Mouse (Mus musculus): Measurements from ENCODE around the gene Rasa3. TPM values are rescaled to one million over a fixed set of nuclear protein-coding genes. Genes with fewer than 3 reads are reported as not detected.
A peak's percentile ranks its signal among the peaks of the same experiment; 100 is the strongest.

Gene Rasa3
- polyA plus RNA-seq, 1 experiment from 2014 or later, result 9.9 TPM

GRCm38 (mm10) chr8:13687941-13688340 is 10.5 kb upstream of the Rasa3 start:
- peak; percentile 32 for TF ChIP-seq CTCF (IDR thresholded peaks at IDR 0.05; ENCODE audit: low read depth)
- WGBS, result 91% methylated on average over 4 of the region's 4 CpGs
- Histone ChIP-seq H3K9me3 (ENCODE audit: control insufficient read depth) (no peaks in the 10 kb centered on the region), H3K9ac (ENCODE audit: low read depth, low read length) (no peak overlapping the region), H3K27me3 (replicated peaks; ENCODE audit: control insufficient read depth, insufficient read depth, low read length) (no peaks in the 10 kb centered on the region), H3K4me1 (replicated peaks; ENCODE audit: control insufficient read depth, insufficient read depth, low read length) (no peaks in the 10 kb centered on the region), H3K36me3 (ENCODE audit: control insufficient read depth, insufficient read depth) (no peaks in the 10 kb centered on the region), H3K4me3 (ENCODE audit: low read depth, low read length) (no peak overlapping the region), H3K4me2 (replicated peaks; ENCODE audit: low read depth) (no peak overlapping the region), H3K27ac (ENCODE audit: low read depth, low read length) (no peak overlapping the region)
- ATAC-seq, result no peak

- peak; percentile 40; the same call in 1 of the 2 replicates for TF ChIP-seq CTCF (IDR thresholded peaks at IDR 0.05; ENCODE audit: low read depth)
- Histone ChIP-seq H3K4me3 (ENCODE audit: low read depth, low read length) (no peak overlapping the region), H3K9me3 (ENCODE audit: control insufficient read depth) (no peaks in the 10 kb centered on the region), H3K27ac (ENCODE audit: low read depth, low read length) (no peak overlapping the region), H3K4me1 (replicated peaks; ENCODE audit: control insufficient read depth, insufficient read depth, low read length) (no peaks in the 10 kb centered on the region), H3K27me3 (replicated peaks; ENCODE audit: control insufficient read depth, insufficient read depth, low read length) (no peaks in the 10 kb centered on the region), H3K36me3 (ENCODE audit: control insufficient read depth, insufficient read depth) (no peaks in the 10 kb centered on the region), H3K4me2 (replicated peaks; ENCODE audit: low read depth) (no peak overlapping the region), H3K9ac (ENCODE audit: low read depth, low read length) (no peak overlapping the region)
- no peak for ATAC-seq
- WGBS, result 92% methylated on average over 8 of the region's 8 CpGs
These were observed 9.8 kb upstream of the Rasa3 start for GRCm38 (mm10) chr8:13687101-13687717.

- Histone ChIP-seq H3K27ac (ENCODE audit: low read depth, low read length) (no peak overlapping the region), H3K9ac (ENCODE audit: low read depth, low read length) (no peak overlapping the region), H3K9me3 (ENCODE audit: control insufficient read depth) (no peaks in the 10 kb centered on the region), H3K4me3 (ENCODE audit: low read depth, low read length) (no peak overlapping the region), H3K4me2 (replicated peaks; ENCODE audit: low read depth) (no peak overlapping the region), H3K27me3 (replicated peaks; ENCODE audit: control insufficient read depth, insufficient read depth, low read length) (no peaks in the 10 kb centered on the region), H3K36me3 (ENCODE audit: control insufficient read depth, insufficient read depth) (no peaks in the 10 kb centered on the region), H3K4me1 (replicated peaks; ENCODE audit: control insufficient read depth, insufficient read depth, low read length) (no peaks in the 10 kb centered on the region)
- WGBS, result 41% methylated on average over 7 of the region's 7 CpGs
- TF ChIP-seq CTCF (IDR thresholded peaks at IDR 0.05; ENCODE audit: low read depth), result no peak
- ATAC-seq, result peak; percentile 31; the same call in 1 of the 2 replicates
These were observed 9.0 kb upstream of the Rasa3 start for GRCm38 (mm10) chr8:13686426-13686825.

GRCm38 (mm10) chr8:13685674-13686314 is 8.4 kb upstream of the Rasa3 start:
- H3K4me1 ChIP-seq (replicated peaks; ENCODE audit: control insufficient read depth, insufficient read depth, low read length), result no peaks in the 10 kb centered on the region
- ATAC-seq, result no peak
- no peak overlapping the region for H3K4me2 ChIP-seq (replicated peaks; ENCODE audit: low read depth)
- no peaks in the 10 kb centered on the region for H3K36me3 ChIP-seq (ENCODE audit: control insufficient read depth, insufficient read depth)
- WGBS, result 91% methylated on average over 16 of the region's 16 CpGs
- no peak overlapping the region for H3K27ac ChIP-seq (ENCODE audit: low read depth, low read length)
- no peaks in the 10 kb centered on the region for H3K9me3 ChIP-seq (ENCODE audit: control insufficient read depth)
- no peak for TF ChIP-seq CTCF (IDR thresholded peaks at IDR 0.05; ENCODE audit: low read depth)
- H3K4me3 ChIP-seq (ENCODE audit: low read depth, low read length), result no peak overlapping the region
- H3K27me3 ChIP-seq (replicated peaks; ENCODE audit: control insufficient read depth, insufficient read depth, low read length), result no peaks in the 10 kb centered on the region
- H3K9ac ChIP-seq (ENCODE audit: low read depth, low read length), result no peak overlapping the region

GRCm38 (mm10) chr8:13684131-13684530 is 6.7 kb upstream of the Rasa3 start:
- Histone ChIP-seq H3K27me3 (replicated peaks; ENCODE audit: control insufficient read depth, insufficient read depth, low read length) (0 out of 2 replicates have a peak, but pooled peaks cover 3% of the 10 kb centered on the region), H3K9me3 (ENCODE audit: control insufficient read depth) (no peaks in the 10 kb centered on the region), H3K27ac (ENCODE audit: low read depth, low read length) (no peak overlapping the region), H3K4me3 (ENCODE audit: low read depth, low read length) (no peak overlapping the region), H3K4me2 (replicated peaks; ENCODE audit: low read depth) (no peak overlapping the region), H3K9ac (ENCODE audit: low read depth, low read length) (no peak overlapping the region), H3K36me3 (ENCODE audit: control insufficient read depth, insufficient read depth) (no peaks in the 10 kb centered on the region), H3K4me1 (replicated peaks; ENCODE audit: control insufficient read depth, insufficient read depth, low read length) (no peaks in the 10 kb centered on the region)
- no peak for TF ChIP-seq CTCF (IDR thresholded peaks at IDR 0.05; ENCODE audit: low read depth)
- no peak for ATAC-seq
- 53% methylated on average over 7 of the region's 7 CpGs for WGBS

GRCm38 (mm10) chr8:13678182-13678581 is 779 bp upstream of the Rasa3 start:
- WGBS, result 28% methylated on average over 8 of the region's 8 CpGs
- H3K4me3 ChIP-seq (ENCODE audit: low read depth, low read length), result peak overlapping the region; percentile 75; the same call in 1 of the 2 replicates
- H3K9me3 ChIP-seq (ENCODE audit: control insufficient read depth), result no peaks in the 10 kb centered on the region
- peak overlapping the region; percentile 97 for H3K4me2 ChIP-seq (replicated peaks; ENCODE audit: low read depth)
- no peak for ATAC-seq
- 0 out of 2 replicates have a peak, but pooled peaks cover 6% of the 10 kb centered on the region for H3K27me3 ChIP-seq (replicated peaks; ENCODE audit: control insufficient read depth, insufficient read depth, low read length)
- H3K9ac ChIP-seq (ENCODE audit: low read depth, low read length), result no peak overlapping the region
- no peak overlapping the region for H3K27ac ChIP-seq (ENCODE audit: low read depth, low read length)
- no peaks in the 10 kb centered on the region for H3K4me1 ChIP-seq (replicated peaks; ENCODE audit: control insufficient read depth, insufficient read depth, low read length)
- TF ChIP-seq CTCF (IDR thresholded peaks at IDR 0.05; ENCODE audit: low read depth), result no peak
- no peaks in the 10 kb centered on the region for H3K36me3 ChIP-seq (ENCODE audit: control insufficient read depth, insufficient read depth)
